Mouse (Mus musculus): ENCODE measurements around the gene Iqschfp. TPM values are rescaled to one million over a fixed set of nuclear protein-coding genes. Genes with fewer than 3 reads are reported as not detected.
A peak's percentile ranks its signal among the peaks of the same experiment; 100 is the strongest.

The Iqschfp gene
- polyA plus RNA-seq, 1 experiment from 2014 or later: 0.38 TPM

GRCm38 (mm10) chr3:68525361-68525878 lies 633.4 kb downstream of the Iqschfp start:
- 91% methylated on average over 10 of the region's 10 CpGs for WGBS
- no peaks in the 10 kb centered on the region for H3K4me1 ChIP-seq
- H3K36me3 ChIP-seq (replicated peaks): no peaks in the 10 kb centered on the region
- H3K27me3 ChIP-seq (ENCODE audit: poor library complexity, severe bottlenecking): no peaks in the 10 kb centered on the region
- H3K4me3 ChIP-seq: no peak overlapping the region
- 0 out of 2 replicates have a peak, but pooled peaks cover 3% of the 10 kb centered on the region for H3K9me3 ChIP-seq
- H3K27ac ChIP-seq: no peak overlapping the region
- DNase-seq (ENCODE audit: extremely low spot score, low spot score): no peak

GRCm38 (mm10) chr3:68526416-68526815 lies 634.4 kb downstream of the Iqschfp start:
- no peaks in the 10 kb centered on the region for H3K27me3 ChIP-seq (ENCODE audit: poor library complexity, severe bottlenecking)
- H3K9me3 ChIP-seq: 0 out of 2 replicates have a peak, but pooled peaks cover 3% of the 10 kb centered on the region
- no peaks in the 10 kb centered on the region for H3K36me3 ChIP-seq (replicated peaks)
- H3K27ac ChIP-seq: no peak overlapping the region
- WGBS: 68% methylated on average over 4 of the region's 4 CpGs
- no peaks in the 10 kb centered on the region for H3K4me1 ChIP-seq
- H3K4me3 ChIP-seq: no peak overlapping the region
- no peak for DNase-seq (ENCODE audit: extremely low spot score, low spot score)

GRCm38 (mm10) chr3:68527182-68527581 lies 635.1 kb downstream of the Iqschfp start:
- DNase-seq (ENCODE audit: extremely low spot score, low spot score): no peak
- 85% methylated on average over 4 of the region's 4 CpGs for WGBS
- no peaks in the 10 kb centered on the region for H3K27me3 ChIP-seq (ENCODE audit: poor library complexity, severe bottlenecking)

GRCm38 (mm10) chr3:68531908-68532307 lies 639.9 kb downstream of the Iqschfp start:
- peaks cover 8% of the 10 kb centered on the region; the same call in 1 of the 2 replicates for H3K36me3 ChIP-seq (replicated peaks)
- no peak overlapping the region for H3K4me3 ChIP-seq
- WGBS: 92% methylated on average over 4 of the region's 4 CpGs
- H3K9me3 ChIP-seq: peaks cover 10% of the 10 kb centered on the region
- H3K27ac ChIP-seq: no peak overlapping the region
- no peaks in the 10 kb centered on the region for H3K27me3 ChIP-seq (ENCODE audit: poor library complexity, severe bottlenecking)
- no peak for DNase-seq (ENCODE audit: extremely low spot score, low spot score)
- H3K4me1 ChIP-seq: peaks cover 24% of the 10 kb centered on the region

More at GRCm38 (mm10) chr3:68527182-68527581, 635.1 kb downstream of the Iqschfp start:
- Histone ChIP-seq H3K36me3 (replicated peaks) (no peaks in the 10 kb centered on the region), H3K27ac (no peak overlapping the region), H3K4me3 (no peak overlapping the region), H3K4me1 (no peaks in the 10 kb centered on the region), H3K9me3 (0 out of 2 replicates have a peak, but pooled peaks cover 3% of the 10 kb centered on the region)

GRCm38 (mm10) chr3:68534571-68535051 lies 642.6 kb downstream of the Iqschfp start:
- 13% methylated on average over 7 of the region's 7 CpGs for WGBS
- Histone ChIP-seq H3K36me3 (replicated peaks) (peaks cover 9% of the 10 kb centered on the region; the same call in 1 of the 2 replicates), H3K4me3 (no peak overlapping the region), H3K9me3 (peaks cover 13% of the 10 kb centered on the region), H3K4me1 (peaks cover 24% of the 10 kb centered on the region), H3K27me3 (ENCODE audit: poor library complexity, severe bottlenecking) (no peaks in the 10 kb centered on the region), H3K27ac (no peak overlapping the region)
- no peak for DNase-seq (ENCODE audit: extremely low spot score, low spot score)

GRCm38 (mm10) chr3:68535160-68535728 lies 643.2 kb downstream of the Iqschfp start:
- peaks cover 9% of the 10 kb centered on the region; the same call in 1 of the 2 replicates for H3K36me3 ChIP-seq (replicated peaks)
- peaks cover 13% of the 10 kb centered on the region for H3K9me3 ChIP-seq
- H3K4me3 ChIP-seq: no peak overlapping the region
- H3K27me3 ChIP-seq (ENCODE audit: poor library complexity, severe bottlenecking): no peaks in the 10 kb centered on the region
- no peak for DNase-seq (ENCODE audit: extremely low spot score, low spot score)
- H3K4me1 ChIP-seq: peaks cover 24% of the 10 kb centered on the region
- 0 out of 2 replicates have a peak overlapping the region, but pooled peaks have one; percentile 8 for H3K27ac ChIP-seq
- 76% methylated on average over 7 of the region's 7 CpGs for WGBS

GRCm38 (mm10) chr3:68536071-68536470 lies 644.0 kb downstream of the Iqschfp start:
- 47% methylated on average over 3 of the region's 3 CpGs for WGBS
- Histone ChIP-seq H3K36me3 (replicated peaks) (peaks cover 9% of the 10 kb centered on the region; the same call in 1 of the 2 replicates), H3K27me3 (ENCODE audit: poor library complexity, severe bottlenecking) (no peaks in the 10 kb centered on the region), H3K9me3 (peaks cover 13% of the 10 kb centered on the region), H3K4me3 (no peak overlapping the region), H3K4me1 (peaks cover 24% of the 10 kb centered on the region), H3K27ac (no peak overlapping the region)
- DNase-seq (ENCODE audit: extremely low spot score, low spot score): no peak

GRCm38 (mm10) chr3:68541688-68542087 lies 649.7 kb downstream of the Iqschfp start:
- peaks cover 5% of the 10 kb centered on the region for H3K9me3 ChIP-seq
- H3K27ac ChIP-seq: no peak overlapping the region
- DNase-seq (ENCODE audit: extremely low spot score, low spot score): no peak
- peaks cover 29% of the 10 kb centered on the region for H3K4me1 ChIP-seq
- 0 out of 2 replicates have a peak, but pooled peaks cover 3% of the 10 kb centered on the region for H3K36me3 ChIP-seq (replicated peaks)
- H3K27me3 ChIP-seq (ENCODE audit: poor library complexity, severe bottlenecking): no peaks in the 10 kb centered on the region
- no peak overlapping the region for H3K4me3 ChIP-seq
- whole genome bisulfite sequencing: 90% methylated on average over 8 of the region's 8 CpGs

- peak overlapping the region; percentile 41 for H3K4me3 ChIP-seq
Measured at GRCm38 (mm10) chr3:68542944-68543501, 651.0 kb downstream of the Iqschfp start.

GRCm38 (mm10) chr3:68544811-68545210 lies 652.8 kb downstream of the Iqschfp start:
- no peak for DNase-seq (ENCODE audit: extremely low spot score, low spot score)
- Histone ChIP-seq H3K4me3 (no peak overlapping the region), H3K27ac (no peak overlapping the region; the same call in 1 of the 2 replicates), H3K4me1 (peaks cover 29% of the 10 kb centered on the region), H3K36me3 (replicated peaks) (no peaks in the 10 kb centered on the region), H3K27me3 (ENCODE audit: poor library complexity, severe bottlenecking) (no peaks in the 10 kb centered on the region), H3K9me3 (no peaks in the 10 kb centered on the region)
- 69% methylated on average over 7 of the region's 7 CpGs for WGBS

More at GRCm38 (mm10) chr3:68542944-68543501, 651.0 kb downstream of the Iqschfp start:
- H3K27me3 ChIP-seq (ENCODE audit: poor library complexity, severe bottlenecking): no peaks in the 10 kb centered on the region
- peak; percentile 45 for DNase-seq (ENCODE audit: extremely low spot score, low spot score)
- 5% methylated on average over 7 of the region's 7 CpGs for WGBS
- H3K9me3 ChIP-seq: no peaks in the 10 kb centered on the region
- no peaks in the 10 kb centered on the region for H3K36me3 ChIP-seq (replicated peaks)
- H3K4me1 ChIP-seq: peaks cover 29% of the 10 kb centered on the region
- peak overlapping the region; percentile 60 for H3K27ac ChIP-seq

- Histone ChIP-seq H3K27ac (no peak overlapping the region; the same call in 1 of the 2 replicates), H3K36me3 (replicated peaks) (no peaks in the 10 kb centered on the region), H3K27me3 (ENCODE audit: poor library complexity, severe bottlenecking) (no peaks in the 10 kb centered on the region), H3K9me3 (no peaks in the 10 kb centered on the region), H3K4me3 (no peak overlapping the region), H3K4me1 (peaks cover 34% of the 10 kb centered on the region)
- 51% methylated on average over 6 of the region's 6 CpGs for WGBS
- no peak for DNase-seq (ENCODE audit: extremely low spot score, low spot score)
Measured at GRCm38 (mm10) chr3:68545898-68546297, 653.9 kb downstream of the Iqschfp start.

GRCm38 (mm10) chr3:68555087-68555662 lies 663.1 kb downstream of the Iqschfp start:
- Histone ChIP-seq H3K27me3 (ENCODE audit: poor library complexity, severe bottlenecking) (no peaks in the 10 kb centered on the region), H3K4me1 (peaks cover 6% of the 10 kb centered on the region; the same call in 1 of the 2 replicates), H3K36me3 (replicated peaks) (no peaks in the 10 kb centered on the region), H3K9me3 (no peaks in the 10 kb centered on the region), H3K27ac (no peak overlapping the region), H3K4me3 (no peak overlapping the region)
- 88% methylated on average over 4 of the region's 4 CpGs for WGBS
- no peak for DNase-seq (ENCODE audit: extremely low spot score, low spot score)

All from forebrain, embryonic 10.5 days (tissue).